Mouse (Mus musculus) urinary bladder, adult 2 months (tissue): ENCODE results near the gene Ubn1. TPM values are rescaled to one million over a fixed set of nuclear protein-coding genes. Genes with fewer than 3 reads are reported as not detected.
A peak's percentile ranks its signal among the peaks of the same experiment; 100 is the strongest.

ENCODE experiments used
- DNase-seq: peaks from one replicate; pipeline ENCODE4 v3.0.0; 2022; ENCODE audit warnings: low spot score
- polyA plus RNA-seq: library from polyadenylated mRNA; depleted of rRNA; stranded (reverse); fragments of >200 nt; gene quantifications from 2 replicates; pipeline ENCODE4 v1.2.3, GENCODE M21; 2012

The Ubn1 gene
- polyA plus RNA-seq, 1 experiment = 33.1 TPM

GRCm38 (mm10) chr16:5071974-5072373 is 22.1 kb downstream of the Ubn1 start:
- DNase-seq = no peak

DNA sequence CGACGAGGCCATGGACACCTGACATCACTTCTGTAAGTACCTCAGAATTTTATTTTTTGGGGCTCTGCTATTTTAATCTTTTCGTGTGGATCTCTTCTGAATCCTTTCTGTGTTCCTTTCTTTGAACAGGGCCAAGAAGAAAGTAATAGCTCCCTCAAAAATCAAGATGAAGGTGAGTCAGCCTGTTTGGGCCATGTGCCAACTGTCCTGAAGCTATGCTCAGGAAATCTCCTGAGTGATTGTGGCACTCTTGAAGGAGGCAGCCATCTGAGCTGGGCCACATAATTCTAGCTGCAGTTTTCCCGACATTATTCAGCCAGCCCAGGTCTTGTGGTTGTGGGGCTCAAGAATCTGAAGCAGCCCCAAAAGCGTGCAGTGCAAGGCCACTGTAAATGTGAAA is 24.5 kb downstream of the Ubn1 start:
- DNase-seq = no peak

DNA sequence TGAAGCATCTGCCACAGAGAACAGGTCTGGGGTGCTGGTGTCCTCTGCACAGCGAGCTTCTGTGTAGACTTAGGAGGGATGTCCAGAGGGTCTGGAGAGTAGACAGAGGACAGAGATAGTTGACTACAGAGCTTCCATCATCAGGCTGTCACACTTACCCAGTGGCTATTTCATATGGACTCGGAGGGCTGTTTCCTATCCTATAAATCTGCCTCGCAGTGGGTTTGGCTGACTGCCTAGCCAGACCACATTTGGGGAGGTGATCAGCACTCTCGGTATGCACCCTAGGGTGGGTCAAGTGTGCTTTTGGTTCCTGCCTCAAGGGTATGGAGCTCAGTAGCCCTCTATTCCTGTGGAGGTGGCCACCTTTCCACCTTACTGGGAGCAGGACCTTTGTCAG is 35.3 kb downstream of the Ubn1 start:
- DNase-seq = no peak

DNA sequence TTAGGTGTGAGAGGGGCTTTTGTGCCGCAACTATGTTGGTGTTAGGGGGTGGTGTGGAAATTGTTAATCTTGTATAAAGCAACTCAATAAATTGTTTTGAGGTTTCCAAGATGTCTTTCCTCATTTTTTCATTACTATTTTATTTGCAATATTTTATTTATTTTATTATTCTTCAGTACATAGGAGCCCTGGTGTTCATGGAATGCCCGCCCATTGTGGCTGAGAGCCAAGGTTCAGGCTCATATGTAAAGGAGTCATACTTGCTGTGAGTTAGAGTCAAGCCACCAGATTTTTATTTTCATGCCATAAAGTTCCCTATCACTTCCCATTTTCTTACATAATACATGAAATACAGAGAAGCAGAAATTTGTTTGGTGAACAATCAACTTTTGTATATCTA is 36.3 kb downstream of the Ubn1 start:
- DNase-seq = no peak

- DNase-seq = no peak
Measured at GRCm38 (mm10) chr16:5089021-5089420, 39.2 kb downstream of the Ubn1 start.

GRCm38 (mm10) chr16:5093285-5093684 is 43.4 kb downstream of the Ubn1 start:
- DNase-seq = no peak

GRCm38 (mm10) chr16:5096504-5096903 is 46.6 kb downstream of the Ubn1 start:
- DNase-seq = no peak

GRCm38 (mm10) chr16:5101000-5101399 is 51.1 kb downstream of the Ubn1 start:
- no peak for DNase-seq

DNA sequence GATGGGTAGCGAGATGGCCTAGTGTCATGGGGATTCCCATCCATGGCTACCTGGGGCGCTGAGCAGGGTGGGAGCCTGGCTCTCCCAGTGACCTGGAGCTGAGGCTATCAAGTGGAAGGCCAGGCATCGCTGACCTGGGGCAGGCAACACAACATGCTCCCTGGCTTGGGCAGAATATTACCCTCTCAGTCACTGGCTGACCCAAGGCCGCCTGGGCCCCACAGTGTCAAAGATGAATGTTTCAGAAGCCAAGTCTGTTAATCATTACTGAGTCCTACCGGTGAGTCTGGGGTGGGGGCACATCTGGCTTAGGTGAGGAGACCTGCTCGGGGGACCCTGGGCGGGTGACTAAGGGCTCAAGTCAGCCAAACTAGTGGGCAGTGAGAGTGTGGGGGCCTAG is 60.0 kb downstream of the Ubn1 start:
- DNase-seq = no peak

DNA sequence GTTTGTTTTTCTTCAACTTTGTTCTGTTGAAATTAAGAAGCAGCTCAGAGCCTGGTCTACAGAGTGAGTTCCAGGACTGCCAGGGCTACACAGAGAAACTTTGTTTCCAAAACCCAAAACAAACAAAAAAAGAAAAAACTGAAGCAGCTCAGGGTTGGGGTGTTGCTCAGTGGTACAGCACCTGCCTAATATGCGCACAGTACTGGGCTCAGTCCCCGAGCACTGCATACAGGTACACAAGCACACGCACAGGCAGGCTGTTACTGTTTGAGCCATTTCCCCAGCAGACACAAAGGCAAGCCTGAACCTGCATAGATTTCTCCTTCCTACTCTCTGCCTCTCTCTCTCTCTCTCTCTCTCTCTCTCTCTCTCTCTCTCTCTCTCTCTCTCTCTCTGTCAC is 61.2 kb downstream of the Ubn1 start:
- DNase-seq = no peak

DNA sequence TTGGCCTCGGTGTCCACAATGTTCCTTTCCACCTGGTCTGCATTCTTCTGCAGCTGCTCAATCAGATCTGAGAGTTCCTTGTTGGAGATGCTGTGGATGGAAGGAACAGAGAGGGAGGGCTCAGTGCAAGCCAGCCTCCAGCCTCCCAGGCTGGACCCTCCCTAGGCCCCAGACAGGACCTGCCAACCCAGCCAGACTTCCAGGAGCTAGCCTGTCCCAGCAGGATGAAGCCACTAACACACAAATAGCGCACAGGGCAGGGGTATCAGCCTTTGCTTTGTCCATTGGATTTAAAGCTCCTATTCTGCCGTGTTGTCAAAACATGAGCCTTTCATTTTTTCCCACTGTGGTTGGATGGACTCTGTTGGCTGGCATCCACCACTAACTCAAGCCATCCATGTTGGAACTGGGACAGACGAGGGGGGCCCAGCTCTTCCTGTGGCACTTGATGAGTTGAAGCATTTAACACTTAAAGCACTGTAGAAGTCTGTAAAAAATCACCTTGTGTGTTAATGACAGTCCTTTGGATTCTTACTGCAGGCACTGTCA is 63.2 kb downstream of the Ubn1 start:
- no peak for DNase-seq

GRCm38 (mm10) chr16:5113582-5113981 is 63.7 kb downstream of the Ubn1 start:
- no peak for DNase-seq

DNA sequence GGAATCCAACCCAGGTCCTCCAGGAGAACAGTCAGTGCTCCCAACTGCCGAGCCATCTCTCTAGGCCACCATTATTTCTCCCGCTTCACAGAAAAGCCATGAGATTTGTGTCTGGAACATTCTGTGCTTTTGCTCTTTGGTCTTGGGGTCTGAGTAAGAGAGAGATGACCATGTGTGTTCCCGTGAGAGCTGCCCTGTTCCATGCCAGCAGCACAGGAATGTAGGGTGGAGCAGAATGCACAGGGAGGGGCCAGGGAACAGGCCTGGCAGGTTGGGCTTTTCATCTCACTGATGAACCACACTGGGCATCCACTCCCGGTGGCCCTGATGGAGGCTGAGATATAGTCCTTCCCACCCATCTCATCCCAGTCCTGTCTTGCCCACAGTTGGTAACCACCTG is 69.5 kb downstream of the Ubn1 start:
- DNase-seq = no peak

DNA sequence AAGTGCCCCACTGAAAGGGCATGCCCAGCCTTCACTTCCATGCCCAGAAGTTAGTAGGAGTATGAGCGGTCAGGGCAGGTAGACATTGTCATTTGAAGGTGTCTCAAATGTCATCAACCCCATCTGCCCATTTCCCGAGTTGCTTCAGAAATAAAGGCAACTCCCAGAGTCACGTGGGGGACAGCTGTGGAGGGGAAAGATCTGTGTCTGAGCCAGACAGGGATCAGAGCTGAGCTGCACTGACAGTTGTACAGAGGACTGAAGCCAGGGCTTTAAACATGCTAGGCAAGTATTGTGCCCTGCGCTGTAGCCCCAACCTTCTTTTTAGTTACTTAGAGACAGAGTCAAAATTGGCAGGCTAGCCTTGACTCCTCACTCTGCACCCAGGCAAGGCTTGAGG is 70.0 kb downstream of the Ubn1 start:
- no peak for DNase-seq

GRCm38 (mm10) chr16:5123476-5123875 is 73.6 kb downstream of the Ubn1 start:
- DNase-seq = no peak

DNA sequence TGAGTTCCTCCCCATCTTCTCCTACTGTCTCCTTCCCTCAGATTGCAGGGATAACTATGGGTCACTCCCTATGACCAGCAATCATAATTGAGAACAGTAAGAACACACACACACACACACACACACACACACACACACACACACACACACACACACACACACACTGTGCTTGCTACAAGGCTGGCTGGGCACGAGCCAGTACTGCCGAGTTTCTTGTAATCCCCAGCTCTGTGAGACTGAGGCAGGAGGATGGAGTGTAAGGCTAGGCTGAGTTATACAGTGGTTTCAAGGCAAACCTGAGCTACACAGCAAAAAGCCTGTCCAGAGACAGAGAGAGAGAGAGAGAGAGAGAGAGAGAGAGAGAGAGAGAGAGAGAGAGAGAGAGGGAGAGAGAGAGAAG is 80.3 kb downstream of the Ubn1 start:
- DNase-seq = no peak

- peak; percentile 43 for DNase-seq
Measured at GRCm38 (mm10) chr16:5130766-5131165, 80.9 kb downstream of the Ubn1 start.

DNA sequence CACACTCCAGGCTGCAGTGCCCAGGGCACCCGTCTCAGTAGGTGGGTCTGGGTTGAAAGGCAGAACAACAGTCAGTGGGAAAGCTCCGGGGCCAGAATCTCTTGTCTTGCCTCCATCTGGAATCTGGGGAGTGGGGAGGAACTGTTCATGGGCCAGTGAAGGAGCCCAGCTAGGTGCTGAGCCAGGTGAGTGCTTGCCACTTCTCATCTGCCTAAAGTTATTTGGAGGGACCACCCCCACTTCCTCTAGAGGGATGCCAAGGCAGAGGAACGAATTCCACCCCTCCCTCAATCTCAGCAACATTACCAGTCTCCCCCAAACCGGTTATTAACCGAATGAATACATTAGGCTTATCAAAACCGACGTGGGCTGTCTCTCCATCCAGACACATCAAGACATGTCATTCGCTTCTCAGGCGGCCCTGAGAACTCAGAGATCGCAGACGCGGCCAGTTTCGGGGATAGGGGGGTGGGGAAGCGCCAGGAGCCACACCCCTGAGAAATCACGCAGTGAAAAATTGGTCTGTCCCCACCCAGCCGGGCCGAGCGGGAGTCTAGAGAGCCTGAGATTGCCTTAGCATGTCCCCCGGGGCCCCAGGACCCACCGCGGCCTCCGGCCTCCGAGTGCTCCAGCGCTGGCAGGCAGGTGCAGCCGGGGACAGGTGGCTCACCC is 81.5 kb downstream of the Ubn1 start:
- peak; percentile 37 for DNase-seq

DNA sequence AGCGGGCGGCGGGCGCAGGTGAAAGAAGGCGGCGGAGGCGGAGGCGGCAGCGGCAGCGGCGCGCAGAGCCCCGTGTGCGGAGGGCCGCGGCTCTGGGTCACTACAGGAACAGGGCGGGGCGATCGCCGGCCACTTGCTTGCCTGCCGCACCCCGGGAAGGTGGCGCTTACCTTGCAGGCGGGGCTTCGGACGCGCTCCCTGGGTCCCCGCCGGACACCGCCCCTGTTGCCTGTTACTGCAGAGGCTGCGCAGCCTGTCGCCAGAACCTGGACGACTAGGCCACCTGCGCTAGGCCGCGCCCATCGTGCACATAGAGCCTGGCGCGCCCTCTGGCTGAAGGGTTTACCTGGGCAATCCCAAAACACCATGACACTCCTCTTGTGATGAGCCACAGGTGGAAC is 82.5 kb downstream of the Ubn1 start, which contains the start of gene Ppl:
TSS of gene Ppl (minus strand) at position 21 of the 401 bp plus-strand sequence.
- DNase-seq = peak; percentile 75

DNA sequence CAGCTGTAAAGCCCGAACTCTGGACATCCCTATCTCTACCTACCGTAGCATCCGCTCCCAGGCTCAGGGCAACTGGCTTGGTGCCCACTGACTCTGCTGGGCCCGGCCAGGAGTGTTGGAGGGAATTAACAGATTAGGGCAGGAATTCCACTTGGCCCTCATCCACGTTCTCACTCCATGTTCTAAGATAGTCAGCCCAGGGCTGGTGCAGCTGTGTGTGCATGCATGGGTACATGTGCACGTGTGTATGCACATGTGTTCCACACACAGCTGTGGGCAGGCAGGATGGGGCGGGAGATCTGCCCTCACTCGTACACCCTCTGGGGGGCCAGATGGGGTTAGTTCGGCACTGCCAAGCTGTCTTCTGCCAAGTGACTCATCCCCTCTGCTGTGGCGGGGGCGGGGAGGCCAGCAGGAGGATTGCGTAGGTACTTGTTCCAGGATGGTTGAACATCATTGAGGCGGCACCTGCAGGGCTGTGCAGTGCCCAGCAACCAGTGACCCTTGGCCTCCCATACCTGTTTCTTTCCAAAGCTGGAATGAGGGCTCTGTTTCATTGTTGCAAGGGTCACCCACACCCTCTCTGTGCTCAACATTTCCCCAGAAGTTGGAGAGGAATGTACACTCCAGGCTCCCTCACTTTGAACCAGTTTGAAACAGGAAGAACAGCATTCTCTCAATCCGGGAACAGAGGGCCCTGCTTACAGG is 84.9 kb downstream of the Ubn1 start:
- DNase-seq = peak; percentile 63

GRCm38 (mm10) chr16:5135551-5136261 is 85.8 kb downstream of the Ubn1 start:
- peak; percentile 46 for DNase-seq
